Mouse (Mus musculus): ENCODE results near the gene Oas1a.
"Not testable (repeated sequence)": the region's sequence is repeated elsewhere in the genome, so short reads cannot be mapped to it uniquely, and the experiment has no call there.

- not testable (repeated sequence) for TF ChIP-seq CTCF (conservative IDR thresholded peaks at IDR 0.05; ENCODE audit: low read length); POU5F1 (IDR thresholded peaks at IDR 0.05; ENCODE audit: borderline replicate concordance, low read length)
These were observed 13.5 kb downstream of the Oas1a start for GRCm38 (mm10) chr5:120893866-120894265.

All from E14TG2a.4 (cell line).